Comparison of ENCODE assay signal across 9 mouse cellular contexts in the genomic region with DNA sequence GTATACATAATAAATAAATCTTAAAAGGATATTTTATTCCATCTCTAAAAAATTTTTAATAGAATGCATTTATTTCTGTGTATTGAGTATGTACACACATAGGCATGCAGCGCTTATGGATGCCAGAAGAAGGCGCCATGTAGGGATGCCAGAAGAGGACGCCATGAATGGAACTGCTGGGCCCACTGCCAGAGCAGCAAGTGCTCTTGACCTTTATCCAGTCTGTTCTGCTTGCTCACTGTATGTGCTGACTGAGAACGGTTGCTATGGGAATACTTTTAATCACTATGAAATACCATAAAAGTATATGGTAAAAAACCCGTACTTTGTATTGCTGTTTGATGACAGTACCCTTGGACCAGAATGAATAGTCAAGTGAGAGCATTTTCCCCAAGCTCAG. TPM values are rescaled to one million over a fixed set of nuclear protein-coding genes. Genes with fewer than 3 reads are reported as not detected.
DNase-seq lines count a peak whose midpoint lies in the region; ATAC-seq lines count a peak whose summit lies in the region.
"Had no signal": no experiment of that assay in that cellular context is flagged by ENCODE, and none has a peak within 500 bp of the region (broad histone marks: within the 10 kb centered on the region; RNA-seq: fewer than 3 reads in every experiment).

No protein-coding gene starts in this region.

- H3K9me3 ChIP-seq in kidney, embryonic 15.5 days (replicated peaks) = no peaks in the 10 kb centered on the region
- no peaks in the 10 kb centered on the region for H3K9me3 ChIP-seq in hindbrain, embryonic 16.5 days (ENCODE audit: control insufficient read depth, low read length)
- H3K9me3 ChIP-seq: liver, embryonic 15.5 days had no signal

- no peaks in the 10 kb centered on the region for H3K27me3 ChIP-seq in kidney, embryonic 15.5 days
- H3K27me3 ChIP-seq in hindbrain, embryonic 16.5 days (replicated peaks; ENCODE audit: control insufficient read depth, insufficient read depth, low read length) = no peaks in the 10 kb centered on the region
- H3K27me3 ChIP-seq: liver, embryonic 15.5 days had no signal

- no peak overlapping the region for H3K27ac ChIP-seq in kidney, embryonic 15.5 days
- no peak overlapping the region for H3K27ac ChIP-seq in hindbrain, embryonic 16.5 days (ENCODE audit: low read depth, low read length)
- H3K27ac ChIP-seq: liver, embryonic 15.5 days had no signal

- ATAC-seq in kidney, embryonic 15.5 days (replicated peaks; ENCODE audit: low FRiP score) = no peak
- ATAC-seq in CD4-positive, CD25-positive, alpha-beta regulatory T cell, adult 4 months = no peak
- ATAC-seq in hindbrain, embryonic 16.5 days = no peak

- peak; percentile 70 for DNase-seq in kidney, adult 18-20 months
- peak; percentile 75 for DNase-seq in NIH3T3 (ENCODE audit: low read depth)
- DNase-seq in cerebellum, adult 8-10 months = peak; percentile 57
- DNase-seq in layer of hippocampus, postnatal 14 days (ENCODE audit: low spot score in 2 of 2) = peak; percentile 35 to 62
- DNase-seq in natural killer cell, adult 2 months (ENCODE audit: low spot score in 2 of 2) = no peak

- no peak overlapping the region for H3K4me2 ChIP-seq in kidney, embryonic 15.5 days
- no peak overlapping the region for H3K4me2 ChIP-seq in hindbrain, embryonic 16.5 days (ENCODE audit: low read length)
- H3K4me2 ChIP-seq: liver, embryonic 15.5 days had no signal

- no peak overlapping the region for H3K4me3 ChIP-seq in kidney, embryonic 15.5 days (replicated peaks)
- no peak overlapping the region for H3K4me3 ChIP-seq in hindbrain, embryonic 16.5 days (ENCODE audit: low read length)
- H3K4me3 ChIP-seq: liver, embryonic 15.5 days had no signal

- H3K9ac ChIP-seq in kidney, embryonic 15.5 days = no peak overlapping the region
- H3K9ac ChIP-seq in hindbrain, embryonic 16.5 days (ENCODE audit: low read depth, low read length) = no peak overlapping the region; the same call in 1 of the 2 replicates
- H3K9ac ChIP-seq: liver, embryonic 15.5 days had no signal

- H3K36me3 ChIP-seq in kidney, embryonic 15.5 days = peaks cover 9% of the 10 kb centered on the region; the same call in 1 of the 2 replicates
- H3K36me3 ChIP-seq in hindbrain, embryonic 16.5 days (ENCODE audit: control insufficient read depth, insufficient read depth, low read length) = no peaks in the 10 kb centered on the region

- WGBS in kidney, embryonic 15.5 days = 79% methylated on average over 5 of the region's 5 CpGs
- WGBS in hindbrain, embryonic 16.5 days = 65% methylated on average over 5 of the region's 5 CpGs

- H3K4me1 ChIP-seq in kidney, embryonic 15.5 days = peaks cover 33% of the 10 kb centered on the region
- peaks cover 24% of the 10 kb centered on the region for H3K4me1 ChIP-seq in hindbrain, embryonic 16.5 days (ENCODE audit: control insufficient read depth, insufficient read depth, low read depth, low read length)

RNA-seq across cellular contexts. Expression of a gene that starts 3.6 kb away (rescaled TPM):
- polyA plus RNA-seq in kidney, embryonic 15.5 days (2015; fragmentation: Nextera tagmentation; extraction: Ambion mirVana) = 48.1 and 48.7 TPM in 2 replicates
- 10 to 100 TPM; 50.2 to 52.1 TPM for total RNA-seq in layer of hippocampus, postnatal 14 days (2021)
- 10 to 100 TPM; 30.4 to 31.8 TPM for polyA plus RNA-seq in CD4-positive, CD25-positive, alpha-beta regulatory T cell, adult 4 months (2017; shearing (Covaris generic))
- 56.9 and 62.2 TPM in 2 replicates for polyA plus RNA-seq in hindbrain, embryonic 16.5 days (2015; fragmentation: Nextera tagmentation; extraction: Ambion mirVana)

RNA-seq across cellular contexts. Expression of a gene that starts 3.9 kb away (rescaled TPM):
- 168 and 169 TPM in 2 replicates for polyA plus RNA-seq in kidney, embryonic 15.5 days (2015; fragmentation: Nextera tagmentation; extraction: Ambion mirVana)
- 100 to 1,000 TPM; 160 to 187 TPM for total RNA-seq in layer of hippocampus, postnatal 14 days (2021)
- polyA plus RNA-seq in CD4-positive, CD25-positive, alpha-beta regulatory T cell, adult 4 months (2017; shearing (Covaris generic)) = 100 to 1,000 TPM; 120 to 126 TPM
- polyA plus RNA-seq in hindbrain, embryonic 16.5 days (2015; fragmentation: Nextera tagmentation; extraction: Ambion mirVana) = 158 and 173 TPM in 2 replicates

Comparison
In these comparisons a context has a peak if more than half of its experiments do, and no peak if none do; other contexts are left out.
1. DNase-seq: peak in kidney, adult 18-20 months (single experiment), NIH3T3 (single experiment), cerebellum, adult 8-10 months (single experiment) and layer of hippocampus, postnatal 14 days (2 of 2); none in natural killer cell, adult 2 months (0 of 2).